Mouse (Mus musculus): ENCODE measurements around the gene Prdm12.

- TF ChIP-seq CTCF (IDR thresholded peaks at IDR 0.05; ENCODE audit: extremely low read depth, insufficient read length, insufficient replicate concordance, low read depth, low read length) (no peak), POLR2A (IDR thresholded peaks at IDR 0.05; ENCODE audit: low read depth, low read length) (no peak)
These were observed at the start of gene Prdm12 for GRCm38 (mm10) chr2:31639901-31640608.
